Mouse (Mus musculus) neutrophil, adult 65 days (primary cell): ENCODE results near the gene Opn4. TPM values are rescaled to one million over a fixed set of nuclear protein-coding genes. Genes with fewer than 3 reads are reported as not detected.

Experiments used
- total RNA-seq: library from RNA; stranded (reverse); gene quantifications from 2 replicates; pipeline ENCODE4 v1.2.4, GENCODE M21; 2023

Gene Opn4
- not detected in 2 replicates for total RNA-seq

GRCm38 (mm10) chr14:34599941-34600340, at the start of gene Opn4:
Gene Opn4, minus strand, starts transcription at chr14:34600142.

GRCm38 (mm10) chr14:34588498-34588897, 11.4 kb downstream of the Opn4 start, which contains the start of gene Ldb3:
Gene Ldb3, minus strand, starts transcription at chr14:34588682.

Other genes with a start within 250 kb of the Opn4 start
- gene Fam25c, start 244.7 kb downstream of the Opn4 start, total RNA-seq, result not detected in 2 replicates
- not detected in 2 replicates for gene Sncg, start 225.4 kb downstream of the Opn4 start, total RNA-seq
- gene Mmrn2, start 224.7 kb downstream of the Opn4 start, total RNA-seq, result 0.41 TPM in 1 of 2 replicates, not detected in the other
- 16.4 and 21.8 TPM in 2 replicates for gene Bmpr1a, start 96.8 kb downstream of the Opn4 start, total RNA-seq
- gene 9230112D13Rik, start 77.3 kb downstream of the Opn4 start, total RNA-seq, result not detected in 2 replicates
- gene Ldb3, start 11.5 kb downstream of the Opn4 start, total RNA-seq, result not detected in 2 replicates
- 73.4 and 90.4 TPM in 2 replicates for gene Wapl, start 73.8 kb upstream of the Opn4 start, total RNA-seq
- not detected in 2 replicates for gene Grid1, start 220.0 kb upstream of the Opn4 start, total RNA-seq